Mouse (Mus musculus): ENCODE measurements at regions not wholly inside any gene's neighbourhood (a gene's known extent, or its start where the extent isn't known, plus 50 kb on each side); places are given as distances from the start of the nearest gene placed in this dataset.
A peak's percentile ranks its signal among the peaks of the same experiment; 100 is the strongest.

- no peak for DNase-seq
Measured at GRCm38 (mm10) chr5:126186111-126186510, 654.5 kb downstream of the Tmem132b start.

- no peak for DNase-seq
Measured at GRCm38 (mm10) chr5:126199876-126200275, 668.3 kb downstream of the Tmem132b start.

GRCm38 (mm10) chr5:126201535-126201934 lies 670.0 kb downstream of the Tmem132b start:
- peak; percentile 44 for DNase-seq

- peak; percentile 52 for DNase-seq
Measured at GRCm38 (mm10) chr5:126201996-126202395, 670.4 kb downstream of the Tmem132b start.

- DNase-seq = no peak
Measured at GRCm38 (mm10) chr5:126217016-126217415, 685.4 kb downstream of the Tmem132b start.

- no peak for DNase-seq
Measured at GRCm38 (mm10) chr5:126217746-126218145, 686.2 kb downstream of the Tmem132b start.

- DNase-seq = no peak
Measured at GRCm38 (mm10) chr5:126223696-126224095, 692.1 kb downstream of the Tmem132b start.

- DNase-seq = no peak
Measured at GRCm38 (mm10) chr5:126230768-126231167, 699.2 kb downstream of the Tmem132b start.

GRCm38 (mm10) chr5:126238071-126238470 lies 706.5 kb downstream of the Tmem132b start:
- DNase-seq = no peak

- DNase-seq = no peak
Measured at GRCm38 (mm10) chr5:126245776-126246175, 714.2 kb downstream of the Tmem132b start.

- no peak for DNase-seq
Measured at GRCm38 (mm10) chr5:126250331-126250730, 718.8 kb downstream of the Tmem132b start.

GRCm38 (mm10) chr5:126254661-126255060 lies 723.1 kb downstream of the Tmem132b start:
- DNase-seq = no peak

GRCm38 (mm10) chr5:126257860-126258259 lies 726.3 kb downstream of the Tmem132b start:
- DNase-seq = no peak

- no peak for DNase-seq
Measured at GRCm38 (mm10) chr5:126266471-126266870, 734.9 kb downstream of the Tmem132b start.

GRCm38 (mm10) chr5:126266929-126267609 lies 735.5 kb downstream of the Tmem132b start:
- no peak for DNase-seq

GRCm38 (mm10) chr5:126268592-126268991 lies 737.0 kb downstream of the Tmem132b start:
- no peak for DNase-seq

- no peak for DNase-seq
Measured at GRCm38 (mm10) chr5:126274316-126274715, 742.7 kb downstream of the Tmem132b start.

- peak; percentile 19 for DNase-seq
Measured at GRCm38 (mm10) chr5:126281057-126281728, 749.6 kb downstream of the Tmem132b start.

GRCm38 (mm10) chr5:126281782-126282181 lies 750.2 kb downstream of the Tmem132b start:
- DNase-seq = peak; percentile 23

- DNase-seq = no peak
Measured at GRCm38 (mm10) chr5:126324847-126325246, 793.3 kb downstream of the Tmem132b start.

- peak; percentile 7 for DNase-seq
Measured at GRCm38 (mm10) chr5:126328276-126328675, 796.7 kb downstream of the Tmem132b start.

- no peak for DNase-seq
Measured at GRCm38 (mm10) chr5:126335091-126335490, 803.5 kb downstream of the Tmem132b start.

GRCm38 (mm10) chr5:126335553-126336520 lies 804.3 kb downstream of the Tmem132b start:
- DNase-seq = peak; percentile 29
